Mouse (Mus musculus): ENCODE measurements at regions not wholly inside any gene's neighbourhood (a gene's known extent, or its start where the extent isn't known, plus 50 kb on each side); places are given as distances from the start of the nearest gene placed in this dataset.

GRCm38 (mm10) chr15:7008725-7009380, 81.6 kb upstream of the Lifr start:
- TF ChIP-seq CTCF (IDR thresholded peaks at IDR 0.05; ENCODE audit: insufficient read depth, low read depth, low read length) (no peak), POLR2A (IDR thresholded peaks at IDR 0.05; ENCODE audit: insufficient read depth, low read depth, low read length) (no peak)

Measured in olfactory bulb, adult 2 months (tissue).